Mouse (Mus musculus) neural tube, embryonic 12.5 days (tissue): Measurements from ENCODE around the gene Irx5. TPM values are rescaled to one million over a fixed set of nuclear protein-coding genes. Genes with fewer than 3 reads are reported as not detected.

ENCODE experiments used
- ATAC-seq: fragments of 200-750 bp; cut with Nextera tagmentation; 2 replicates; pipeline ENCODE4 v1.8.0; 2017; ENCODE audit warnings: low read depth, mild to moderate bottlenecking, moderate TSS enrichment, moderate library complexity; ENCODE audit not compliant: low FRiP score
- H3K27ac ChIP-seq: fragments of 300-500 bp; sonication (generic); 2 replicates; pipeline ENCODE4 v1.5.1; 2016
- H3K27me3 ChIP-seq: fragments of 300-500 bp; sonication (generic); replicated peaks from 2 replicates; pipeline ENCODE4 v1.6.1; 2016; ENCODE audit warnings: mild to moderate bottlenecking
- H3K36me3 ChIP-seq: fragments of 300-500 bp; sonication (generic); 2 replicates; pipeline ENCODE4 v1.6.1; 2016; ENCODE audit warnings: mild to moderate bottlenecking
- H3K4me1 ChIP-seq: fragments of 300-500 bp; sonication (generic); 2 replicates; pipeline ENCODE4 v1.6.1; 2016
- H3K4me2 ChIP-seq: fragments of 300-500 bp; sonication (generic); replicated peaks from 2 replicates; pipeline ENCODE4 v1.6.1; 2016; ENCODE audit warnings: mild to moderate bottlenecking
- H3K4me3 ChIP-seq: fragments of 300-500 bp; sonication (generic); 2 replicates; pipeline ENCODE4 v1.5.1; 2016
- H3K9ac ChIP-seq: fragments of 300-500 bp; sonication (generic); 2 replicates; pipeline ENCODE4 v1.6.1; 2016; ENCODE audit warnings: mild to moderate bottlenecking
- H3K9me3 ChIP-seq: fragments of 300-500 bp; sonication (generic); 2 replicates; pipeline ENCODE4 v1.6.1; 2016; ENCODE audit warnings: mild to moderate bottlenecking
- WGBS: fragments of 180-500 bp; shearing (Covaris S2); methylation state at CpG from one replicate; pipeline ENCODE4 v1.1.7; 2016; 5-methylcytosine and 5-hydroxymethylcytosine counted together
- polyA plus RNA-seq: library from polyadenylated mRNA; unstranded; fragments of >200 nt; fragmentation: Nextera tagmentation; extraction: Ambion mirVana; gene quantifications from 2 replicates; pipeline ENCODE4 v1.2.1, GENCODE M21; 2016

Gene Irx5
- polyA plus RNA-seq, 1 experiment from 2014 or later, result 21.0 TPM

GRCm38 (mm10) chr8:92354536-92355482 lies 2.6 kb upstream of the Irx5 start:
- Histone ChIP-seq H3K4me3 (peak overlapping the region; percentile 70), H3K27ac (no peak overlapping the region), H3K9ac (peak overlapping the region; percentile 64), H3K36me3 (no peaks in the 10 kb centered on the region), H3K4me2 (peak overlapping the region; percentile 93), H3K9me3 (no peaks in the 10 kb centered on the region), H3K4me1 (peaks cover 43% of the 10 kb centered on the region), H3K27me3 (peaks cover 17% of the 10 kb centered on the region)
- 2% methylated on average over 22 of the region's 22 CpGs for WGBS
- ATAC-seq, result no peak

DNA sequence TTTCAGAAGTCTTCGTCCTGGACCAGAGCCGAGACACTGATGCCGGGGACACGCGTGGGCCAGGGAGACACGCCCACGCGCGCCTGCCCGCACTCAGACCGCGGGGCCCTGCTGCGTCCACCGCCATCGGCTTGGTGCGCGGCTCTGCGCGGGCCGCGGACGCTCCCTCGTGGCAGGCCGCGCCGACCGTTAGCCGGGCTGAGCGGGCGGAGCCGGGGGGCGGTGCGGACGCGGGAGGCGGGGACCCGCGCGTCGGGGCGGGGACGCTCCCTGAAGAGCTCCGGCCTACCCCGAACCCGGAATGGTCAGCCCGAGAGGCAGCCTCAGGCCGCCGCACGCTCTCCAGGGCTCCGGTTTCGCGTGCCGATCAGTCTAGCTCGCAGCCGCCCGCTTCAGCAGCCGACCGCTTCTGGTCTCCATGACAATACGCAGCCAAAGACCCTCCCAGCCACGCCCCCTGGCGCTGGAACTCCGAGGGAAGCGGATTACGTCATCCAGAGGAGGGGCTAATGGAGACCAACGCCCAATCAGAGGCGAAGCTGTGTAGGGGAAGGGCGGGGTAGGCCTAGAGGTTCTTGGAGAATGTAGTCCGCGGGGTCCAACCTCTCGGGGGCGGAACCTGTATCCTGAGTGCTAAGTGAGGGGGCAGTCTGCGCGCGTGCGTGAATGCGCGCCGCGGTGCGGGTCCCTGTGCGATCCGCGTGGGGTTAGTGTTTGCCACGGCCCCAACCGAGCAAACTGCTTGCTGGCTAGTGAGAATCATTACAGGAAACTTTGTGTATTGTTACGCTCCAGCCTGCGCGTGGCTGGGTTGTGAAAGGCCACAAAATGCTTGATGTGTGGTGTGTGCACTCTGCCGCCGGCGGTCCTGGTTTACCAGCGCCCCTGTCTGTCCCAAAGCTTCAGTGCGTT lies 1.5 kb upstream of the Irx5 start:
- H3K4me2 ChIP-seq, result peak overlapping the region; percentile 93
- peaks cover 23% of the 10 kb centered on the region for H3K27me3 ChIP-seq
- H3K4me3 ChIP-seq, result peak overlapping the region; percentile 70
- H3K9me3 ChIP-seq, result no peaks in the 10 kb centered on the region
- under 1% methylated on average over 93 of the region's 93 CpGs for WGBS
- H3K4me1 ChIP-seq, result peaks cover 47% of the 10 kb centered on the region
- peak overlapping the region; percentile 50; the same call in 1 of the 2 replicates for H3K27ac ChIP-seq
- ATAC-seq, result peak; percentile 93
- H3K36me3 ChIP-seq, result peaks cover 6% of the 10 kb centered on the region
- peak overlapping the region; percentile 92 for H3K9ac ChIP-seq

DNA sequence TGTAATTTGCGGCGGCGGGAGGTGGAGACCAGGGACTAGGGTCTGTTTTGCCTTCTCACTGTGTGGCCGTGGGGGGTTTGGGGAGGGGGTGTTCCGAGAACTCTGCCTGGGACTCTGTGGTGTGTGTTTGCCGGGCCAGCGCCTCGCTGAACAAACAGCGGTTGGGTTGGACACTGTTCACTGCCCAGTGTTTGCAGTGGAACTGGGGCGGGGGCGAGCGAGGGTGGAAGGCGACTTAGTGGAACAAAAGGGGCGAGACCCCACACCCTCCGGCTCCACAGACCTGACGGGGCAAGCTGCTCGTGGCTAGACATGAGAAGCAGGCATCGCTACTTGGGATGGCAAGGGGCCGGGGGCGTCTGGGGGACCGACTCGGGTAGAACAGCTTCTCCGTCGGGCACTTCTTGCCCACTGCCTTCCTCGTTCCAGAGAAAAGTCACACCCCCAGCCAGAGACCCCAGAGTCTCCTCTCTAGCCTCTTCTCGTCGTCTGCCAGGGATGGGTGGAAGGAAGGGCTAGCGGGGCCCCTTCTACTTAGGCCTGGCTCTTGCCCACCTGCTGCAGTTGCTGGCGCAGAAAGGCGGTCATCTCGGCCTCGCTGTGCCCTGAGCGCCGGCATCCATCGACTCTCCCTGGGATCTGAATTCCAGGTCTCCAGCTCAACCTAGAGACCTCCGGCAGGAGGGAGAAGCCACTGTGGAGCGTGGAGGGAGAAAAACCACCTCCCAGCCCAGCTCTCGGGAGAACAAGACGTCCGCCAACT lies 631 bp upstream of the Irx5 start:
- no peaks in the 10 kb centered on the region for H3K9me3 ChIP-seq
- H3K9ac ChIP-seq, result peak overlapping the region; percentile 92
- peak overlapping the region; percentile 93 for H3K4me2 ChIP-seq
- H3K4me3 ChIP-seq, result peak overlapping the region; percentile 70
- WGBS, result 1% methylated on average over 40 of the region's 40 CpGs
- H3K27ac ChIP-seq, result peak overlapping the region; percentile 57
- H3K27me3 ChIP-seq, result peaks cover 23% of the 10 kb centered on the region
- H3K4me1 ChIP-seq, result peaks cover 52% of the 10 kb centered on the region
- peaks cover 6% of the 10 kb centered on the region for H3K36me3 ChIP-seq
- ATAC-seq, result peak; percentile 34

GRCm38 (mm10) chr8:92358141-92358999 lies 945 bp downstream of the Irx5 start:
- ATAC-seq, result no peak
- Histone ChIP-seq H3K4me1 (peaks cover 58% of the 10 kb centered on the region), H3K27me3 (peaks cover 23% of the 10 kb centered on the region), H3K9me3 (no peaks in the 10 kb centered on the region), H3K4me2 (peak overlapping the region; percentile 93), H3K36me3 (peaks cover 6% of the 10 kb centered on the region), H3K9ac (peak overlapping the region; percentile 92), H3K27ac (peak overlapping the region; percentile 85), H3K4me3 (peak overlapping the region; percentile 70)
- WGBS, result under 1% methylated on average over 74 of the region's 80 CpGs

GRCm38 (mm10) chr8:92359000-92359832 lies 1.8 kb downstream of the Irx5 start:
- H3K9ac ChIP-seq, result peak overlapping the region; percentile 92
- H3K27me3 ChIP-seq, result peaks cover 29% of the 10 kb centered on the region
- H3K36me3 ChIP-seq, result peaks cover 6% of the 10 kb centered on the region
- H3K4me3 ChIP-seq, result peak overlapping the region; percentile 70
- H3K4me1 ChIP-seq, result peaks cover 58% of the 10 kb centered on the region
- peak overlapping the region; percentile 93 for H3K4me2 ChIP-seq
- no peak overlapping the region for H3K27ac ChIP-seq
- no peaks in the 10 kb centered on the region for H3K9me3 ChIP-seq
- WGBS, result under 1% methylated on average over 35 of the region's 35 CpGs
- ATAC-seq, result no peak

DNA sequence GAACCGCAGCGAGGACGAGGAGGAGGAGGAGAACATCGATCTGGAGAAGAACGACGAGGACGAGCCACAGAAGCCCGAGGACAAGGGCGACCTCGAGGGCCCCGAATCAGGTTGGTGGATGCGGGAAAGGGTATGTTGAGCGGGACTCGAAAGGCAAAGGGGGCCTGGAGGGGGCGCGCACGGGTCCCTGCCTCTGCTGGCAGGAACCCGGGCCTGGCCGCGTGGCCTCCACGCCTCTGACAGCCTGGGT lies 2.3 kb downstream of the Irx5 start:
- Histone ChIP-seq H3K9me3 (no peaks in the 10 kb centered on the region), H3K9ac (peak overlapping the region; percentile 92), H3K36me3 (peaks cover 6% of the 10 kb centered on the region), H3K4me1 (peaks cover 63% of the 10 kb centered on the region), H3K27me3 (peaks cover 34% of the 10 kb centered on the region), H3K27ac (no peak overlapping the region), H3K4me2 (peak overlapping the region; percentile 93), H3K4me3 (peak overlapping the region; percentile 70)
- no peak for ATAC-seq
- under 1% methylated on average over 21 of the region's 21 CpGs for WGBS

- H3K36me3 ChIP-seq, result peaks cover 6% of the 10 kb centered on the region
- WGBS, result 0% methylated on average over 77 of the region's 77 CpGs
- no peaks in the 10 kb centered on the region for H3K9me3 ChIP-seq
These were observed 2.8 kb downstream of the Irx5 start for GRCm38 (mm10) chr8:92360083-92360861.

GRCm38 (mm10) chr8:92361546-92362351 lies 4.3 kb downstream of the Irx5 start:
- H3K27ac ChIP-seq, result no peak overlapping the region; the same call in 1 of the 2 replicates
- H3K27me3 ChIP-seq, result peaks cover 40% of the 10 kb centered on the region

More at GRCm38 (mm10) chr8:92360083-92360861, 2.8 kb downstream of the Irx5 start:
- peaks cover 68% of the 10 kb centered on the region for H3K4me1 ChIP-seq
- H3K4me3 ChIP-seq, result peak overlapping the region; percentile 70
- no peak overlapping the region for H3K27ac ChIP-seq
- H3K27me3 ChIP-seq, result peaks cover 35% of the 10 kb centered on the region
- no peak for ATAC-seq
- H3K4me2 ChIP-seq, result peak overlapping the region; percentile 93
- peak overlapping the region; percentile 92 for H3K9ac ChIP-seq

DNA sequence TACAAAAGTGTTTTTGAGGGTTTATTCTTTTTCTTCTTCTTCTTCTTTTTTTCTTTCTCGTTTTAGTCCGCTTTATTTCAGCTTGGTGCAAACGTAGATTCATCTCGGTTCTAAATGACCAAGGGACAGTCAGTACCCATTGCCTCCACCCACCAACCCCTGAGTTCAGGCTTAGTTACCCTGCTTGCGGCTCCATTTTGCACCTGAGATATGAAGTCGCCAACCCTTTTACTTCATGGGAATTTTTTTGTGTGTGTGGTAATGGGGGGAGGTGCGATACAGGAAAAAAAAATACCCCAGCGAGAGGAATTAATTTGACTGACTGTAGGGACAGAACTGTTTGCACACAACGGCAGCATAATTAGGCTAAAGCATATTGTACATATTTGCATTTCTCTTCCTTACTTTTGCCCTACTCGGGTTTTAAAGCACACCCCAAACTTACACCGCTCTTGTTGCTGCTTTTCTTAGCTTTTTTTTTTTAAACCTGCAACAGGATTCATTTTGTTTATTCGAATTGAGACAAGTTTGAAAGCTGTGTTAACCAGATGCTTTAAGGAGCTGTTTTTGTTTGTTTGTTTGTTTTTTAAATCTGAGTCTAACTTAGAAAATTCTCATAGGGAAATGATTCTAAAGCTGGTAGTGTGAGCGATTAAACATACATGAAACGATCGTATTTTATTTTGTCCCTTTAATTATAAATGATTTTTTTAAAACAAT lies 5.1 kb downstream of the Irx5 start:
- Histone ChIP-seq H3K4me1 (peaks cover 74% of the 10 kb centered on the region), H3K36me3 (peaks cover 6% of the 10 kb centered on the region), H3K4me3 (peak overlapping the region; percentile 30; the same call in 1 of the 2 replicates), H3K27me3 (peaks cover 38% of the 10 kb centered on the region), H3K9me3 (no peaks in the 10 kb centered on the region), H3K4me2 (peak overlapping the region; percentile 62), H3K27ac (no peak overlapping the region), H3K9ac (no peak overlapping the region)
- WGBS, result under 1% methylated on average over 15 of the region's 15 CpGs
- ATAC-seq, result no peak

More at GRCm38 (mm10) chr8:92361546-92362351, 4.3 kb downstream of the Irx5 start:
- Histone ChIP-seq H3K9me3 (no peaks in the 10 kb centered on the region), H3K36me3 (peaks cover 6% of the 10 kb centered on the region), H3K9ac (peak overlapping the region; percentile 51), H3K4me2 (peak overlapping the region; percentile 62), H3K4me1 (peaks cover 78% of the 10 kb centered on the region), H3K4me3 (peak overlapping the region; percentile 30)
- peak; percentile 45 for ATAC-seq
- WGBS, result 2% methylated on average over 25 of the region's 25 CpGs
